Mouse (Mus musculus) urinary bladder, postnatal 25 days (tissue): Measurements from ENCODE around the gene Mrtfb.

ENCODE experiments used
- DNase-seq: peaks from one replicate; pipeline ENCODE4 v3.0.0; 2022; ENCODE audit warnings: low spot score

The Mrtfb gene

GRCm38 (mm10) chr16:13255855-13256635, at the start of gene Mrtfb:
Gene Mrtfb, plus strand, starts transcription at chr16:13256481.
- DNase-seq = peak; percentile 88

DNA sequence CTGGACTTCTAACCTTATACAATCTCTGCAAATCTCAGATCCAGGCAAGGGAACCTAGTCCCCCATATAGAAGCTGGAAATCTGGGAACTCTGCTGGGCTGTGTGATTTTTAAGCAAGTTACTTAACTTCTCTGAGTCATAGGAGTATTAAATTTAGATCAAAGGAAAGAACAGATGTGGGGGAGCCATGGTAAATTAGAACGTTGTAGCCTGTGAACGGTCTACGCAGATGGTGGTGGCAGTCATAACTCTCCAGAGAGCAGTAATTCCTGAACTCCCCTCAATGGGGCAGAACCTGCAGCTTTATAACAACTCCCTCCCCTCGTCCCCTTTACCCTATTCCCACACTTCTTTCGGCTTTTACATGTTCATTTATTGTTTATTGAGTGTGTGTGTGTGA, 48.6 kb upstream of the Mrtfb start:
- no peak for DNase-seq

DNA sequence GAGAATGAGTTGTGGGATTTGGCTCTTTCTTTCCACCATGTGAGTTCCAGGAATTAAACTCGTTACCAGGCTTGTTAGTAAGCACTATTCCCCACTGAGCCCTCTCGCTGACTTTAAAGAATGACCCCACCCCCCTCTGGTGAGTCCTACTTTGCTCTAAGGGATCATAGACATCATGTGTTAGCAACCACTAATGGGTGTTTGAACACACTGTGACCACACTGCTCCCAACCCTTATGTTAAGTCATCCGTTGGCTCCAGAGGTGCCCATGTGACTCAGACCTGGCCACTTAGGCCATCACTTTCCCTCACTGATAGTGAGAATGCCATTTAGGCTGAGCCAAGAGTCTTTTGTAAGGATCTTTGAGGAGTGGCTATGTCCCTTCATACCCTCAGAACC, 48.2 kb upstream of the Mrtfb start:
- DNase-seq = no peak

- DNase-seq = no peak
Measured at GRCm38 (mm10) chr16:13212781-13213180, 43.5 kb upstream of the Mrtfb start.

DNA sequence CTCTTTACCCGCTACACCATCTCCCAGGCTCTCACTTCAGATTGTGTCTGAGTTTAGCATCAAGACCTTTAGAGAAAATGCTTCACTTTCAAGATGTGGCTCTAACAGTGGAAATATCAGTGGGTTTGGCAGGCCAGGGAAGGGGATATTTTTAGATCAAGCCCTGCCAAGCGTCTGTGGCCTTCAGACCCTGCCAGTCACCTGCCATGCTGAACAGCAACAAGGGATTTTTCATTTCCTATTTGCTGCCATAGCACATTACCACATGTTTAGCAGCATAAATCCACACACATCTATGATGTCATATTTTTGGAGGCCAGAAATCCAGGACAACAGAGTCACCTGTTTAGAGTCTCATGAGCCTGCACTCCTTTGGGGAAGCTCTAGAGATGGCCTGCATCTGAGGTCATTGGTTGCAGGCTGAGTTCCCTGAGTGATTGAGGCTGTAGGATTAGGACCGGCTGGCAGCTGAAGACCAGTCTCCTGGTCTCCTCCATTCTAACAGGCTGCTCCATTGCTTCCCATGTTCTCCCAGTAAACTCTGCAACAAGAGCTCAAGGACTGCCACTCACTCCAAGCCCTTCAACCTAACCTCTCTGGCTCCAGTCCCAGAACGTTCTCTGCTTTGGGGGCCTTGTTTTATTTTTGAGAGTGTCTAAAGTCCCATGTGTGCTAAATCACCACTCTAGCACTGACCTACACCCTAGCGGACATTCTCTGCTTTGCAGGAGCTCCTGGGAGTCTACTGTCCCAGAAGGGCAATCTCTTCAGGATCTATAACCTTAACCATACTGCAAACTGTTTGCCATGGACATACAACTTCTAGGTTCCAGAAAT, 39.9 kb upstream of the Mrtfb start:
- DNase-seq = no peak

DNA sequence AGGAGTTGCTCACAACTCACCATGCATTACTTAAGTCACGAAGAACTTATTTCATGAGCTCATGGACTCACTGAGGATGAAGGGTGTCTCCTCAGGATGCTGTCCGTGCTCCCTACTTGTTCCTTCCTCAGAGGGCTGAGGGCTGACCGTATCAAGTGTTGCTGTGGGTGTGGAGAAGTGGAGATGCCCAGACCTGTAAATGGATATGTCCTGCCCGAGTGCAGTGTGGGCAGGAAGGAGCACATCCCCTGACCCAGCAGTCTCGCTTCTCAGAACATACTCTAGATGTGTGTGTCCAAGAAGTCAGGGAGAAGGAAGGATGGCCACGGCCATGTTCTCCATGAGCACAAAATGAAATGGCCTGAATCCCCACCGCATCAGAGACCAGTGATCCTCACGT, 38.3 kb upstream of the Mrtfb start:
- no peak for DNase-seq

- no peak for DNase-seq
Measured at GRCm38 (mm10) chr16:13221475-13221874, 34.8 kb upstream of the Mrtfb start.

DNA sequence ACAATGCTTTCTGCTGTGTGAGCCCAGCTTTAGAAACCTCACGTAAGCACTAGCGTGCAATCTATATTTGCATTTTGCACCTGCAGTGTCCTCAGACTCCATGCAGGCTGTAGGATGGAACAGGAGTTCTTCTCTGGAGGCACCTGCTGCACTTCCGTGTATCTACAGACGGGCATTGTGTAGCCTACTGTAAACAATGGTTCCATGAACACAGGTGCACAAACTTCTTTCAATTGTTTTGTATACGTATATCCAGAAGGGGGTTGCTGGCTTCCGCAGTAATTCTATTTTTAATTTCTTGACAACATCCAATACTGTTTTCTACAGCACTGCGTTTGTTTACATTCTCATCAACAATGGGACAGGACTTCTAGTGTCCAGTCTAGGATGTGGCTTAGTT, 24.2 kb upstream of the Mrtfb start:
- DNase-seq = no peak

DNA sequence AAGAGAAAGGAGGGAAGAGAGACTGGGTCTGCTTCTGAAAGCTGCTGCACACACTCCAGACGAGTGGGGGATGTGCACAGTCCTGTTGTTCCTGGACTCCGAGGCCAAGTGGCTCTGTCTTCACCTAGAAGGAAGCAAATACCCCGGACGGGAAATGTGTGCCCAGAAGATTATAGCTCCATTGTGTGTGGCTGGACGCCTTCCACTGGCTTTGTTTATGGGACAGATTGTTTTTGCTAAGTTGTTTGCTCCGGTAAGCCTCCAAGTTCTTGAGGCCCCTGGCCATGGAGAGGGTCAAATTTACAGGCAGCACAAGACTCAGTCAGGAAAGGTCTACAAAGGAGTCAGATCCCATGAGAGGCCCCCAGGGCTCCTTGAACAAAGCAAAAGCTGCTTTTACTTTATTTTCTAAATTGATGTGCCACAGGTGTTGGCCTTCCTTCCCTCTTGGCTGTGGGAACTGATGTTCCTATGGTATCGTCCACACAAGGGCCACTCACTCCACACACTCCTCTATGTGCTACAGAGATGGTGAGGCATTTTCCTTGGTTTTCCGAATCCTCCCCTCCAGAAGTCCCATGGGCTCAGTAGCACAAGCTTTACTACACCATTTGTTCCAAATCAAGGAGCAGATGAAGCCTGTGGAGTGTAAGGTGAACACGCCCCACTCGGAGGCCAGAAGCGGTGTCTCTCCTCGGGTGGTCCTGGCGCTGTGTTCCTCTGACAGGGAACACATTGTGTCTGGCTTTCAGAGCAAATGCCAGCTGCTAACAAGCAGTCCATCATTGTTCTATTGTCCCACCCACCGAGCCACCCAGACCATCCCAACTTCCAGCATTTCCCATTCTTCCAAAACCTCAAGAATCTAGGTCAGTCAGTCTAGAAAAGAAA, 23.1 kb upstream of the Mrtfb start:
- no peak for DNase-seq

GRCm38 (mm10) chr16:13239039-13239438, 17.2 kb upstream of the Mrtfb start:
- DNase-seq = no peak

DNA sequence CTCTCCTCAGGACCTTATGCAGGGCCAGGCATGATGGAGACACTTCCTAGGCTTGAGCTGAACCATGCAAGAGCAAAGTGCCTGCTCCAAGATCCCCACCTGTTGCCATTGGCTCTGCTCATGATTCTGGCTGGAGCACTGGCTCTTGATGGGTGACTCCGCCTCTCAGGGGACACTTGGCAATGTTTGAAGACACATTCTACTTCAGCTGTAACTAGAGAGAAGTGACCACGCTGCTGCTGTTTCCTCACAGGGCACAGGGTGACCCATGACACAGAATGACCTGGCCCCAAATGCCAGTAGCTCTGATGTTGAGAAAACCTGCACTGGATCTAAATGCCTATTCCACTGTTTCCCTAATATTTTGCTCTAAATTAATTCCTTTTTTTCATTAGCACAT, 16.7 kb upstream of the Mrtfb start:
- no peak for DNase-seq

- no peak for DNase-seq
Measured at GRCm38 (mm10) chr16:13240326-13240725, 16.0 kb upstream of the Mrtfb start.

DNA sequence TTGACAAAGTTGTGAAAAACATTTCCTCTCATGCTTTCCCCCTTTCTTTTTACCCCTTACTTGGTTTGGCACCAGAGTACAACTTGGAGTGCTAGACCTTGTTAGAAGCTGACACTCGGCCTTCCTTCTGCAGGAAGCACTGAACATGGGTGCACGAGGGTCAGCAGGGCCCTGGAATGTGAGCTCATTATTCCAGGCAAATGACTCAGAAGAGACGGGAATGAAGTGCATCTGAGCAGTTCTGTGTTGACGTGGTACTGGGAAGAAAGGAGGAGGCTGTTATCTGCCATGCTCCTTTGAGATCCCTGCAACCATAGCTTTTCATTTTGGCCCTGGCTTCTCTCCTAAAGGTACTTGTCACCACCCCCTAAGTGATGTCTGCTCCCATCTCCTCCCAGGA, 10.6 kb upstream of the Mrtfb start:
- DNase-seq = no peak

GRCm38 (mm10) chr16:13246855-13247254, 9.4 kb upstream of the Mrtfb start:
- DNase-seq = no peak

GRCm38 (mm10) chr16:13250061-13250460, 6.2 kb upstream of the Mrtfb start:
- DNase-seq = no peak

DNA sequence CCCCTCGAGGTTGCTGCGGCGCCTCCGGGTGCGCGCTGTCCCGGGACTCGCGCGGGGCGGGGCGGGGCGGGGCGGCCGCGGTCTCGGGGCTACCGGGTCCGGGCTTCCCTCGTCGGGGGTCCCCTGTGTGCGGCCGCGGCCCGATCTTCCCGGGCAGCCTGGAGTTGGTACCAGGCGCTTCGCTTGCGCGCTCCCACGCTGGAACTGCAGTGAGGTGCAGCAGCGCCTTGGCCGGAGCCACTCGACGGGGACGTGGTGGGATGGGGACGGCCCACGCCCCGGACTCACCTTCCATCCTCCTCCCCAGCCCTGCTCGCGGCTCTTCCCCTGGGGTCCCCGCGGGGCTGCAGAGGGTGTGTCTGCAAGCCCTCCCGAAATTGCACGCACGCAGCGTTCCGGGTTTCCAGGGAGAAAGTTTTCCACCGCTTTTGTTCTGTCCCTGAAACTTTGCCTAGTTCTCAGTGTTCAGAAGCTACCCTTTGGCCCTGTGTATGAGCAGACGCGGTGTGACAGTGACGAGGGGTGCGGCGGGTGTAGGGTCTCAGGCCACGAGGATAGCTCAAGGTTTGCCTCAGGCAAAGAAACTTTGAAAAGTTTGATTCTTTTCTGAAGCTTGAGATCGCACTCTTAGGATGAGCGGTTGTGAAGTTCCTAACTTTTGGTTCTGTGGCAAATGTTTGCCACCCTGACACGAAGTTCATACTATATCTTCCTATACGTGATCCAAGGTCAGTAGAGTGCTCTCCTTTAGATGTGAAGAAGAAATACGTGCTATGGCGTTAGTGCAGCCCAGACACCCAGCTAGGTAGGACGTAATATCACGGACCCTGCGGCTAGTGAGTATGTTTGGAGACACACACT, 616 bp downstream of the Mrtfb start:
- peak; percentile 41 for DNase-seq

GRCm38 (mm10) chr16:13257528-13257835, 1.2 kb downstream of the Mrtfb start:
- no peak for DNase-seq

GRCm38 (mm10) chr16:13259026-13259425, 2.7 kb downstream of the Mrtfb start:
- no peak for DNase-seq

GRCm38 (mm10) chr16:13266312-13266711, 10.0 kb downstream of the Mrtfb start:
- no peak for DNase-seq

- DNase-seq = no peak
Measured at GRCm38 (mm10) chr16:13267350-13267904, 11.1 kb downstream of the Mrtfb start.

GRCm38 (mm10) chr16:13269426-13269825, 13.1 kb downstream of the Mrtfb start:
- DNase-seq = no peak
